ENCODE assay signal across 9 mouse cellular contexts in the genomic region with DNA sequence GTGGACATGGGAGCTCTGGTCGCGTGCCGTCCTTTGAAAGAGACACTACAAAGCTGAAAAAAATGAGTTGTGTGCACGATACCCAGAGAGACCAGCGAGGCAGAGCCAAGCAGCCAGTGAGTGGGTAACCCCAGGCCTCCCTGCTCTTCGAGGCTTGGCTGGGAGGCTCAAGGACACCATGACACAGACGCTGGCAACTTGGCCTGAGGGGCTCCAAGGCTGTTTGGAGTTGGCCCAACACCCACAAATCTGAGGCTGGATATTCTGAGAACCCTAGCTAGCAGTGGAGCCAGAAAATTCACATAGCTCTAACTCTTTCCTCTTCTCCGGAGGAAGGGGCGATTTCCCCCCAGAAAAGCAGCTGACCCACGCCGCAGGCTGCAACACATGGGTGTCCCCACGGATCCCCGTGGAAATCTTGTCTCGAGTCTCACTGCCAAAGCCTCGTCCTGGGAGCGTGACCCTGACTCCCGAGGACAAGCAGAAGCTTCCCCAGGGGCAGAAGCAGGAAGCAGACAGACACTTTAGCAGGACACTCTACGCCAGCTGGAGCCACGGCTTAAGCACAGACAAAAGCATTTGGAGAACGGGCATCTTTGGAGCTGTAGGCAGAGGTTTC. TPM values are rescaled to one million over a fixed set of nuclear protein-coding genes. Genes with fewer than 3 reads are reported as not detected.
DNase-seq lines count a peak whose midpoint lies in the region; ATAC-seq and TF ChIP-seq lines count a peak whose summit lies in the region.
"Had no signal": no experiment of that assay in that cellular context is flagged by ENCODE, and none has a peak within 500 bp of the region (broad histone marks: within the 10 kb centered on the region; RNA-seq: fewer than 3 reads in every experiment).

No protein-coding gene starts in this region.

- no peak overlapping the region for H3K4me2 ChIP-seq in kidney, embryonic 14.5 days (replicated peaks; ENCODE audit: low read depth, low read length)
- H3K4me2 ChIP-seq in heart, postnatal 0 days (ENCODE audit: low read depth, low read length): no peak overlapping the region
- no peak overlapping the region for H3K4me2 ChIP-seq in lung, embryonic 16.5 days (ENCODE audit: low read depth, low read length)
- H3K4me2 ChIP-seq in forebrain, embryonic 15.5 days (replicated peaks): no peak overlapping the region
- H3K4me2 ChIP-seq in midbrain, embryonic 15.5 days: no peak overlapping the region

- WGBS in kidney, embryonic 14.5 days: 62% methylated on average over 20 of the region's 20 CpGs
- WGBS in heart, postnatal 0 days: 56% methylated on average over 20 of the region's 20 CpGs
- 41% methylated on average over 20 of the region's 20 CpGs for WGBS in lung, embryonic 16.5 days
- WGBS in forebrain, embryonic 15.5 days: 75% methylated on average over 20 of the region's 20 CpGs
- 67% methylated on average over 20 of the region's 20 CpGs for WGBS in midbrain, embryonic 15.5 days

- ATAC-seq in kidney, embryonic 14.5 days (ENCODE audit: low FRiP score, low TSS enrichment): no peak
- ATAC-seq in heart, postnatal 0 days (ENCODE audit: insufficient read depth, low read depth): no peak
- ATAC-seq in lung, embryonic 16.5 days (ENCODE audit: low read depth): no peak
- no peak for ATAC-seq in forebrain, embryonic 15.5 days (replicated peaks)
- ATAC-seq in midbrain, embryonic 15.5 days (replicated peaks): no peak
- no peak for ATAC-seq in erythroid progenitor cell, adult 5-6 weeks (replicated peaks; ENCODE audit: low FRiP score, poor library complexity, severe bottlenecking)

- no peak overlapping the region for H3K9ac ChIP-seq in kidney, embryonic 14.5 days (ENCODE audit: low read depth, low read length)
- no peak overlapping the region for H3K9ac ChIP-seq in heart, postnatal 0 days (replicated peaks; ENCODE audit: low read depth, low read length)
- H3K9ac ChIP-seq in lung, embryonic 16.5 days (ENCODE audit: low read length): 0 out of 2 replicates have a peak overlapping the region, but pooled peaks have one; percentile 31
- H3K9ac ChIP-seq in forebrain, embryonic 15.5 days (replicated peaks): no peak overlapping the region
- H3K9ac ChIP-seq in midbrain, embryonic 15.5 days: no peak overlapping the region

- H3K4me3 ChIP-seq in kidney, embryonic 14.5 days (ENCODE audit: low read length): no peak overlapping the region
- no peak overlapping the region for H3K4me3 ChIP-seq in heart, postnatal 0 days (ENCODE audit: low read depth, low read length)
- no peak overlapping the region for H3K4me3 ChIP-seq in lung, embryonic 16.5 days (ENCODE audit: low read length)
- H3K4me3 ChIP-seq in forebrain, embryonic 15.5 days: no peak overlapping the region
- no peak overlapping the region for H3K4me3 ChIP-seq in midbrain, embryonic 15.5 days

- no peak for TF ChIP-seq EP300 in heart, postnatal 0 days (IDR thresholded peaks at IDR 0.05; ENCODE audit: low read depth)

- H3K9me3 ChIP-seq in kidney, embryonic 14.5 days (ENCODE audit: control insufficient read depth, low read length): no peaks in the 10 kb centered on the region
- H3K9me3 ChIP-seq in heart, postnatal 0 days (replicated peaks; ENCODE audit: control insufficient read depth, low read length): no peaks in the 10 kb centered on the region
- H3K9me3 ChIP-seq in lung, embryonic 16.5 days (ENCODE audit: control insufficient read depth, low read length): no peaks in the 10 kb centered on the region
- no peaks in the 10 kb centered on the region for H3K9me3 ChIP-seq in forebrain, embryonic 15.5 days
- H3K9me3 ChIP-seq in midbrain, embryonic 15.5 days: no peaks in the 10 kb centered on the region

- no peaks in the 10 kb centered on the region for H3K27me3 ChIP-seq in kidney, embryonic 14.5 days (ENCODE audit: control insufficient read depth, insufficient read depth, low read length)
- H3K27me3 ChIP-seq in heart, postnatal 0 days (ENCODE audit: control insufficient read depth, insufficient read depth, low read length): no peaks in the 10 kb centered on the region
- no peaks in the 10 kb centered on the region for H3K27me3 ChIP-seq in lung, embryonic 16.5 days (ENCODE audit: control insufficient read depth, insufficient read depth, low read depth, low read length)
- H3K27me3 ChIP-seq in forebrain, embryonic 15.5 days: no peaks in the 10 kb centered on the region
- no peaks in the 10 kb centered on the region for H3K27me3 ChIP-seq in midbrain, embryonic 15.5 days (replicated peaks)

- H3K36me3 ChIP-seq in kidney, embryonic 14.5 days (ENCODE audit: control insufficient read depth, insufficient read depth, low read length): no peaks in the 10 kb centered on the region
- H3K36me3 ChIP-seq in heart, postnatal 0 days (replicated peaks; ENCODE audit: control insufficient read depth, insufficient read depth, low read length): no peaks in the 10 kb centered on the region
- H3K36me3 ChIP-seq in lung, embryonic 16.5 days (ENCODE audit: control insufficient read depth, insufficient read depth, low read length): no peaks in the 10 kb centered on the region
- no peaks in the 10 kb centered on the region for H3K36me3 ChIP-seq in forebrain, embryonic 15.5 days
- no peaks in the 10 kb centered on the region for H3K36me3 ChIP-seq in midbrain, embryonic 15.5 days (replicated peaks)

- no peak for TF ChIP-seq CTCF in heart, postnatal 0 days (IDR thresholded peaks at IDR 0.05; ENCODE audit: low read depth)

- no peak for DNase-seq in kidney, adult 11 months
- peak; percentile 78 for DNase-seq in adrenal gland, postnatal 25 days
- DNase-seq in heart, postnatal 0 days (ENCODE audit: low spot score): no peak
- DNase-seq: cerebellum, adult 18-20 months had no signal

- peaks cover 15% of the 10 kb centered on the region for H3K4me1 ChIP-seq in kidney, embryonic 14.5 days (ENCODE audit: control insufficient read depth, insufficient read depth, low read length)
- H3K4me1 ChIP-seq in heart, postnatal 0 days (ENCODE audit: control insufficient read depth, insufficient read depth): peaks cover 16% of the 10 kb centered on the region
- peaks cover 25% of the 10 kb centered on the region for H3K4me1 ChIP-seq in lung, embryonic 16.5 days (replicated peaks; ENCODE audit: control insufficient read depth, insufficient read depth, low read length)
- H3K4me1 ChIP-seq in forebrain, embryonic 15.5 days: peaks cover 15% of the 10 kb centered on the region
- H3K4me1 ChIP-seq in midbrain, embryonic 15.5 days: peaks cover 14% of the 10 kb centered on the region

- peak overlapping the region; percentile 84; the same call in 1 of the 2 replicates for H3K27ac ChIP-seq in kidney, embryonic 14.5 days (ENCODE audit: low read depth, low read length)
- H3K27ac ChIP-seq in heart, postnatal 0 days (ENCODE audit: low read depth): peak overlapping the region; percentile 73
- peak overlapping the region; percentile 89 for H3K27ac ChIP-seq in lung, embryonic 16.5 days (ENCODE audit: low read length)
- H3K27ac ChIP-seq in forebrain, embryonic 15.5 days (replicated peaks): no peak overlapping the region
- no peak overlapping the region for H3K27ac ChIP-seq in midbrain, embryonic 15.5 days

RNA-seq across cellular contexts. Expression of a gene that starts 5.8 kb away (rescaled TPM):
- polyA plus RNA-seq in kidney, embryonic 14.5 days (2014; fragmentation: Nextera tagmentation; extraction: Ambion mirVana): 18.8 and 38.1 TPM in 2 replicates
- 427 and 469 TPM in 2 replicates for total RNA-seq in adrenal gland, postnatal 25 days (2021)
- 97.3 and 142 TPM in 2 replicates for total RNA-seq in heart, postnatal 0 days (2014; rRNA removed; ENCODE audit: low replicate concordance)
- 68.6 and 69.7 TPM in 2 replicates for polyA plus RNA-seq in heart, postnatal 0 days (2015; fragmentation: Nextera tagmentation; extraction: Ambion mirVana)
- polyA plus RNA-seq in lung, embryonic 16.5 days (2015; fragmentation: Nextera tagmentation; extraction: Ambion mirVana): 329 and 333 TPM in 2 replicates
- 8.1 and 8.3 TPM in 2 replicates for polyA plus RNA-seq in forebrain, embryonic 15.5 days (2015; fragmentation: Nextera tagmentation; extraction: Ambion mirVana)
- polyA plus RNA-seq in midbrain, embryonic 15.5 days (2015; fragmentation: Nextera tagmentation; extraction: Ambion mirVana): 20.0 and 22.1 TPM in 2 replicates
- not detected in 2 replicates for total RNA-seq in erythroid progenitor cell, adult 5-6 weeks (2015; ENCODE audit: low replicate concordance)
- total RNA-seq in erythroid progenitor cell, adult 5-6 weeks (2017; ENCODE audit: low replicate concordance): not detected in 2 replicates

Comparison
In these comparisons a context has a peak if more than half of its experiments do, and no peak if none do; other contexts are left out.
1. H3K27ac ChIP-seq: peak in kidney, embryonic 14.5 days (single experiment), heart, postnatal 0 days (single experiment) and lung, embryonic 16.5 days (single experiment); none in forebrain, embryonic 15.5 days (single experiment) and midbrain, embryonic 15.5 days (single experiment).